Mouse (Mus musculus) kidney, postnatal 14 days (tissue): ENCODE results near the gene Gm36864.
A peak's percentile ranks its signal among the peaks of the same experiment; 100 is the strongest.
"Not testable (repeated sequence)": the region's sequence is repeated elsewhere in the genome, so short reads cannot be mapped to it uniquely, and the experiment has no call there.

Source experiments
- DNase-seq: peaks from one replicate; pipeline ENCODE4 v3.0.0; 2022; ENCODE audit warnings: mixed read lengths

Gene Gm36864

GRCm38 (mm10) chr7:44235909-44236308 is at the start of gene Gm36864:
Gene Gm36864 (plus strand): TSS chr7:44236177.
- DNase-seq, result no peak

- DNase-seq, result peak; percentile 14
These were observed 49.5 kb upstream of the Gm36864 start for GRCm38 (mm10) chr7:44186516-44186915.

- DNase-seq, result not testable (repeated sequence)
These were observed 48.0 kb upstream of the Gm36864 start, which contains the start of gene Klk1b24 for GRCm38 (mm10) chr7:44187936-44188335. Gene Klk1b24 (plus strand): TSS chr7:44188236.

- not testable (repeated sequence) for DNase-seq
These were observed 42.5 kb upstream of the Gm36864 start for GRCm38 (mm10) chr7:44193466-44193865.

DNA sequence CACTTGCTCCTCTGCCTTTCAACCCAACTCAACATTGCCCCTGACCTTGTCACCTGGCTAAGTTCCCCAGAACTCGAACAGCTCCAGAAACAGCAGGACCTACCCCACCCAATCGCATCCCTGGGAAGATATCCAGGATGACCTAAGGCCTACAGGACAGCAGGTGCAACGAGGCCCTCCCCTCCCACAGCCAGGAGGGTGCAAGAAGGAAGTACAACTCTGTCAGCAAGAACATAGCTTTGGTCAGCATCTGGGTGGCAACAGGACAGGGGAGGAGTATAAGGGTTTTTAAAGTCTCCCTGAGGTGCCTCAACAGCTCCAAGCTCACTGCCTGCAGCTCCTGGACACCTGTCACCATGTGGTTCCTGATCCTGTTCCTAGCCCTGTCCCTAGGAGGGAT is 38.1 kb upstream of the Gm36864 start, which contains the start of gene Klk1b3:
TSS of gene Klk1b3 (plus strand) at position 301 of the 400 bp plus-strand sequence.
- no peak for DNase-seq

DNA sequence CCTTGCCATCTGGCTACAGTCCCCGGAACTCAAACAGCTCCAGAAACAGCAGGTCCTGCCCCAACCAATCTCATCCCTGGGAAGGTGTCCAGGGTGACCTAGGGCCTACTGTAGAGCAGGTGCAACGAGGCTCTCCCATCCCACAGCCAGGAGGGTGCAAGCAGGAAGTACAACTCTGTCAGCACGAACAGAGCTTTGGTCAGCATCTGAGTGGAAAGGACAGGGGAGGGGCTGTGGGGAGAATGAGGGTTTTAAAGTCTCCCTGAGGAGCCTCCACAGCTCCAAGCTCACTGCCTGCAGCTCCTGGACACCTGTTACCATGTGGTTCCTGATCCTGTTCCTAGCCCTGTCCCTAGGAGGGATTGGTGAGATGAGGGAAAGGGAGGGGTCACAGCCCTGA is 28.8 kb upstream of the Gm36864 start, which contains the start of gene Klk1b4:
TSS of gene Klk1b4 (plus strand) at position 301 of the 400 bp plus-strand sequence.
- DNase-seq, result not testable (repeated sequence)

DNA sequence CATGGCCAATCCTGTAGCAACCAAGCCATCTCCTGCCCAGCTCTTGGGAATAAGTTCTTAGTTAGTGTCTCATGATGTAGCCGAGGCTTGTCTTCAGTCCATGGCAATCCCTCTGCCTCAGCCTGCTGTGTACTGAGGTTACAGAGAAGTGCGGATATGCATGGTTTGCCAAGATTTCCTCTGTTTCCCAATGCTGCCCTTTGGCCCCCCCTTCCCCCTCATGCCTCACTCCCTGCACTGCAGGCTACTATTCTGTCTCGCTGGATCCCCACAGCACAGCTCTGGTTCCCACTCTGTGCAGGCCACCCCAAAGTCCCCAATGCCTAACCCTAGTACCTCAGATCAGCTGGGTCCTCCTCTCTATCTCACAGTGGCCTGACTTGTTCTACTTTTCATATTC is 27.7 kb upstream of the Gm36864 start:
- no peak for DNase-seq

GRCm38 (mm10) chr7:44215645-44216044 is 20.3 kb upstream of the Gm36864 start, which contains the start of gene Klk1b5:
Gene Klk1b5 (plus strand): TSS chr7:44215945.
- DNase-seq, result no peak

GRCm38 (mm10) chr7:44221601-44222000 is 14.4 kb upstream of the Gm36864 start:
- DNase-seq, result not testable (repeated sequence)

- not testable (repeated sequence) for DNase-seq
These were observed 13.6 kb upstream of the Gm36864 start for GRCm38 (mm10) chr7:44222335-44222734.

DNA sequence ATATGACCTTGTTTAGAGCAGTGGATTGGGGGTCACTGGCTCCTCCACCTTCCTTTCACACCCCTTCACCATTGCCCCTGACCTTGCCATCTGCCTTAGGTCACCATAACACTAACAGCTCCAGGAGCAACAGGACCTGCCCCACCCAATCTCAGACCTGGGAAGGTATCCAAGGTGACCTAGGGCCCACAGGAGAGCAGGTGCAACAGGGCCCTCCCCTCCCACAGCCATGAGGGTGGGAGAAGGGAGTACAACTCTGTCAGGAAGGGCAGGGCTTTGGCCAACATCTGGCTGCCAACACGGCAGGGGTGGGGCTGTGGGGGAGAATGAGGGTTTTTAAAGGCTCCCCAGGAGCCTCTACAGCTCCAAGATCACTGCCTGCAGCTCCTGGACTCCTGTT is 10.9 kb upstream of the Gm36864 start, which contains the start of gene Klk1:
TSS of gene Klk1 (plus strand) at position 285 of the 400 bp plus-strand sequence.
- peak; percentile 46 for DNase-seq

DNA sequence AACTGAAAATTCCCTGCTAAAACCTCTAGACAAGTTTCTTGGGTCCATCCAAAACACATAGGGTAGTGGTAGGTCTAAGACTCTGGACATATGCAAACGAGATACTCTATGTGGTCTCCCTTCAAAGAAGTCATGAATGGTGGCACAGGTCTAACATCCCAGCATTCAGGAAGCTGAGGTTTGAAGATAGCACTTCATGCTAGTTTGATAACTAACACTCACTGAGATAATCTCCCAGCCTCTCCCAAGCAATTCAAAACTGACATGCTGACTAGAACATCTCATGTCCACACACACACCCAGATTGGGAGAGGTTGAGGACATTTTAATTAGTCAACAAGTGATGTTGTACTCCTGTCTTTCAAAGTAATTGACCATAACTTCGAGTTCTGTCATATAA is 3.9 kb downstream of the Gm36864 start:
- DNase-seq, result no peak

DNA sequence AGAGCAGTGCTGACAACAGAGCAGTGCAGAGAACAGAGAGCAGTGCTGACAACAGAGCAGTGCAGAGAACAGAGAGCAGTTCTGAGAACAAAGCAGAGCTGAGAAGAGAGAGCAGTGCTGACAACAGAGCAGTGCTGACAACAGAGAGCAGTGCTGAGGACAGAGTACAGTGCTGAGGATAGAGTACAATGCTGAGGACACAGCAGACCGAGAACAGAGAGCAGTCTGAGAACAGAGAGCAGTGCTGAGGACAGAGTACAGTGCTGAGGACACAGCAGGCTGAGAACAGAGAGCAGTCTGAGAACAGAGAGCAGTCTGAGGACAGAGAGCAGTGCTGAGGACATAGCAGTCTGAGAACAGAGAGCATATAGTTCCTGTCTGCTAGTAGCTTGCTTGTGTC is 4.7 kb downstream of the Gm36864 start:
- DNase-seq, result no peak

GRCm38 (mm10) chr7:44241163-44241562 is 5.2 kb downstream of the Gm36864 start:
- DNase-seq, result no peak

GRCm38 (mm10) chr7:44244080-44244479 is 8.1 kb downstream of the Gm36864 start:
- DNase-seq, result no peak

- peak; percentile 93 for DNase-seq
These were observed 10.3 kb downstream of the Gm36864 start, which contains the start of the genes 1700028J19Rik and 2410002F23Rik for GRCm38 (mm10) chr7:44246055-44246983. Gene 1700028J19Rik (minus strand): TSS chr7:44246695. Gene 2410002F23Rik (plus strand): TSS chr7:44246722.

- no peak for DNase-seq
These were observed 11.1 kb downstream of the Gm36864 start for GRCm38 (mm10) chr7:44246984-44247470.

DNA sequence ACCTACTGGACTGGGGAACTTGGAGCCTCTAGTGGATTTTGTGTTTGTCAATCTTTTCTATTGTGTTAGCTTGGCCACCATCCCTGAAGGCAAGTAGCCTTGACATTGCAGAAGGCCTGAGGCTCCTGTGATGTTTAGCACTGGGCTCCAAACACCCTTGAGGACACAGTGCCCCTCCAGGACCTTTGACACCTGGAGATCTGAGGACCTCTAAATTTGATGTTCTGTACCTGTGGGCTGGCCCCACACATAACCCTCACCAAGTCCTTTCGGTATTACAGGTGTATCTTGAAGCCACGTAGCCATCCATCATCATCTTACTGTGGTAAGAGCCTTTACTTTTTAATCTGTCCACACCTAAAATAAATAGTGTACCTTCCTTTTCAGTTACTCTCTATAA is 12.0 kb downstream of the Gm36864 start:
- no peak for DNase-seq

- DNase-seq, result no peak
These were observed 13.3 kb downstream of the Gm36864 start for GRCm38 (mm10) chr7:44249248-44249647.

GRCm38 (mm10) chr7:44250732-44251275 is 14.8 kb downstream of the Gm36864 start:
- not testable (repeated sequence) for DNase-seq

DNA sequence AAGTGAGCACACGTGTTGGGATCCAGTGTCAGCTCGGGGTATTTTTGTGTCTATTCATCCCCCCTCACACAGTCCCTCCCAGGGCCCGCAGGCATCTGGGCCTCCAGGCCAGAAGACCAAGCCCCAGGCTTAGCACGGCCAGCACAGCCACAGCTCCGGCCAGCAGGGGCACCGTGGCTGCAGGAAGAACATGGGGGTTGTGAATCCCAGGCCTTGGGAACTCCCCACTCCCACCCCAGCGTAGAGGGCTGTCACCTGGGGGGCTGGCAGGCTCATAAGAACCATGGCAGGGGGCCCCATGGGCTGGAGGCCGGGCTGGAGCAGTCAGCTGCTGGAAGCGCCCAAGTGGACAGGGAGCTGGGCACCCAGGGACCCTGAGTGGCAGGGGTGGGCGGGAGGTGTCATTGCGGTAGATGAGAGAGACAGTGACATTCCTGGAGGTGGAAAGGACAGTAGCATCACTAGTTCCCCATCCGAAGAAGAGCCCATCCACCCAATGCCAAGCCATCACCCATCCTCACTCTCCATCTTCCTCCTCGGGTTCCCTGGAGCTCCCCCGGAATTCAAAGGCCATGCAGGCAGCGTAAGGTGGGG is 17.1 kb downstream of the Gm36864 start:
- no peak for DNase-seq

DNA sequence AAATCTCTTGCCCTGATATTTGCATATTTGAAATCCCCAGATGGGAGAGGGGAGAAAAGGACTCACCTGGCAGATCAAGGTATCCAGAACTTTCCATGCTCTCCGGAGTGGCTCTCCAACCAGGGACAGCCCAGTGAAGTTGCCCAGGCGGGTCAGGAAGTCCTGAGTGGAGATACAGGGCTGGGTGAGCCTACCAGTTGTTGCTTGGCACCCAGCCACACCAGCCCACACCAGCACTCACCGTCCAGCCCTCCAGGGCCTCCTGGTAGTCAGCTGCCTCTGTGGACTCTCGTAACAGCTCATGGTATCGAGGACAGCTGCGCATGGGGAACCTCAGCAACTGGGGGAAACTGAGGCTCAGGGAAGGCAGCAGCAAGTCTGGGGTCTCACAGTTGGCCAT is 19.0 kb downstream of the Gm36864 start:
- no peak for DNase-seq

DNA sequence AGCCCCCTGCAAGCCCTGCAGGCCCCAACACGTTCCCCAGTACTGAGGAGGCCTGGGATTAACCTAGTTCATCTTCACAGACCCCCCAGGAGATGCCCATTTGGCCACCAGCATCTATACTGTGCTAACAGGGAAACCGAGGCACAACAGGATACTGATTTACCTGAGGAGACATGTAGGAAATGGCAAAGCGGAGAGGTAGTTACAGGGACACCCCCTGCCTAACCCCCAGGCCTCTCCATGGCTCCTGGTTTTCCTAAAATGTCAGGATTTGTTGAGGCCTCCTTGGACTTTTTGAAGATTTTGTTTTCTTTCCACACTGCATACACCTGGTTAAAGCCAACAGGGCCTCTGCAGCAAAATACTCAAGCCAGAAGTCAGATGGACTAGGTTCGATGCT is 21.3 kb downstream of the Gm36864 start, which contains the start of gene Acp4:
TSS of gene Acp4 (minus strand) at position 101 of the 400 bp plus-strand sequence.
- no peak for DNase-seq
